Mouse (Mus musculus) liver, adult 2 months (tissue): ENCODE results near the gene Insyn1.

ENCODE experiments used
- CTCF ChIP-seq: fragments of 200-500 bp; IDR thresholded peaks from 2 replicates; pipeline ENCODE4 v1.5.1; 2011; ENCODE audit warnings: low read depth, low read length, control low read depth
- POLR2A ChIP-seq: fragments of 200-500 bp; IDR thresholded peaks from 2 replicates; pipeline ENCODE4 v1.6.1; 2011; ENCODE audit warnings: low read length, control low read depth; ENCODE audit not compliant: insufficient read depth; ENCODE audit errors: extremely low read depth

DNA sequence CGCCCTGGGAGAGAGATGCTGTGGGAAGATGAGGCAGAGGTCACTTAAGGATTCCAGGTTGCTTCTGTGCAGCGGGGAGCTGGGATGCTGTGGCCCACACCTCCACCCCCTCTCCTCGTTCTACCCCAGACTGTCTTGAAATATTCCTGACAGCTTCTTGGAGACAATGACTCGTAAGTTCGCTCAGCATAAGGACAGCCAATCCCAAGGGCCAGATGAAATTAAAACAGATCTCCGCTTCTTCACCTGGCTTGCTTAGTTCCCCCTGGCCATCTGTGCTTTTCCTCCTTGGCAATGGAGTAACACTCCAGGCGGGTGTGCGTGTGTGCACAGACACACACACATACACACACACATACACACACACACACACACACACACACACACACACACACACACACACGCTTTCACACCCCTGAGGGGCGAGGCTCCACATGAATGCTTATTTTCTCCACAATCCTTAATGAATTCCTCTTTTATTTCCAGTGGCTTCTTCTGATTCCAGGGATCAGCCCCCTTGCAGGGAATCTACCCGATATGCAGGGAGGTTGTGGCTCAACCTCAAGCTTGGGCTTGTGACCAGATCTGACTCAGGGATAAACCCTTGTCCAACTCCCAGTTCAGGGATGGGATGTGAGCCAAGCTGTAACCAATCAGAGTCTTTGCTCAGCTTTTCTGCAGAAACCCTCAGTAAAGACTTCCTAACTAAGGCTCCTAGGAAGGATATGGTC, 58.4 kb downstream of the Insyn1 start:
- TF ChIP-seq POLR2A (no peak), CTCF (no peak)
